Mouse (Mus musculus): ENCODE measurements around the gene Rnf141. TPM values are rescaled to one million over a fixed set of nuclear protein-coding genes. Genes with fewer than 3 reads are reported as not detected.

Gene Rnf141
- total RNA-seq, 2 experiments from 2014 or later, result 84.3 to 87.3 TPM

GRCm38 (mm10) chr7:110770949-110771348 is 73.3 kb downstream of the Rnf141 start:
- no peak for DNase-seq (ENCODE audit: low spot score in 2 of 2)

- DNase-seq (ENCODE audit: low spot score in 2 of 2), result no peak
These were observed 75.2 kb downstream of the Rnf141 start for GRCm38 (mm10) chr7:110769094-110769493.

GRCm38 (mm10) chr7:110768451-110769064 is 75.7 kb downstream of the Rnf141 start:
- peak; percentile 43 to 64 for DNase-seq (ENCODE audit: low spot score in 2 of 2)

GRCm38 (mm10) chr7:110768001-110768400 is 76.3 kb downstream of the Rnf141 start, which contains the start of gene Ampd3:
Gene Ampd3, plus strand, starts transcription at chr7:110768206.
- no peak for DNase-seq (ENCODE audit: low spot score in 2 of 2)

GRCm38 (mm10) chr7:110762605-110763180 is 81.6 kb downstream of the Rnf141 start:
- DNase-seq (ENCODE audit: low spot score in 2 of 2), result no peak

- no peak for DNase-seq (ENCODE audit: low spot score in 2 of 2)
These were observed 87.8 kb downstream of the Rnf141 start for GRCm38 (mm10) chr7:110756440-110756839.

- no peak for DNase-seq (ENCODE audit: low spot score in 2 of 2)
These were observed 90.3 kb downstream of the Rnf141 start for GRCm38 (mm10) chr7:110753926-110754330.

- DNase-seq (ENCODE audit: low spot score in 2 of 2), result no peak
These were observed 90.9 kb downstream of the Rnf141 start for GRCm38 (mm10) chr7:110753310-110753709.

- DNase-seq (ENCODE audit: low spot score in 2 of 2), result no peak
These were observed 92.6 kb downstream of the Rnf141 start for GRCm38 (mm10) chr7:110751634-110752033.

GRCm38 (mm10) chr7:110750834-110751233 is 93.4 kb downstream of the Rnf141 start:
- no peak for DNase-seq (ENCODE audit: low spot score in 2 of 2)

Small RNAs within 50 kb of the gene (microRNA-seq; reads per million reads assigned to microRNA genes)
- 0 reads per million in 2 experiments for gene Gm47282

Other genes starting within 250 kb of the Rnf141 start
- gene Sbf2, start 229.5 kb downstream of the Rnf141 start, total RNA-seq (2021), result 10 to 100 TPM; 82.9 to 86.0 TPM
- gene Adm, start 216.8 kb downstream of the Rnf141 start, total RNA-seq (2021), result 1 to 10 TPM; 1.6 to 1.7 TPM
- 10 to 100 TPM; 25.7 to 27.0 TPM for gene Ampd3, start 76.3 kb downstream of the Rnf141 start, total RNA-seq (2021)
- 1 to 10 TPM; 1.8 to 2.8 TPM for gene Lyve1, start 18.8 kb upstream of the Rnf141 start, total RNA-seq (2021)
- gene Mrvi1, start 138.0 kb upstream of the Rnf141 start, total RNA-seq (2021), result 1 to 10 TPM; 1.3 to 1.7 TPM
- gene Ctr9, start 184.5 kb upstream of the Rnf141 start, total RNA-seq (2021), result 10 to 100 TPM; 57.3 to 60.5 TPM
- gene Eif4g2, start 238.6 kb upstream of the Rnf141 start, total RNA-seq (2021), result 1,000 to 10,000 TPM; 1,036 to 1,049 TPM

All from layer of hippocampus, postnatal 10 days (tissue).